Mouse (Mus musculus): ENCODE measurements around the gene Actb. TPM values are rescaled to one million over a fixed set of nuclear protein-coding genes. Genes with fewer than 3 reads are reported as not detected.
A peak's percentile ranks its signal among the peaks of the same experiment; 100 is the strongest.

The Actb gene
- total and polyA plus RNA-seq, 3 experiments: 1,403 to 4,417 (median 3,042) TPM

DNA sequence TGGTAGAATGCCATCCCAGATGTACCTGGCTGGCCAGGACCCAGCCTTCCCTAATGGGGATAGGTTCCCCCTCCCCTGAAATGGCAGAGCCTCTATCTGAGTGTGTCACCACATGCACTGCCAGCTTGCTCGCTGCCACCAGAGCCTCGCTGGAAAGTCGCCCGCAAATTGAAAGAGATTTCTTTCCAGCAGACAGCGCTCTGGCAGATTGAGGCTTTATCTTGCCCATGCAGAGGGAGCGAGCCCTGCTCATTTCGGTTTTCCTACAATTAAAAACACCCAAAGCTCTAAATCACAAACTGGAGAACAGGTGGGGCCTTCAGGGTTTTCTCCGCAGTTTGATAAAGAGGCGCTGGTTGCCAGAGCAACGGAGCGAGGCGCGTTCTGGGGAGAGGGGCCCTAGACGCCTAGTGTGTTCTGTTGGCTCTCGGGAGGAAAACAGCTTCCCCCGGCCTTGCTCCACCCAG is 48.8 kb downstream of the Actb start:
- Histone ChIP-seq H3K27ac (ENCODE audit: control insufficient read depth, low read depth, low read length) (no peak overlapping the region), H3K9ac (ENCODE audit: control insufficient read depth, low read depth, low read length, poor library complexity, severe bottlenecking) (no peak overlapping the region), H3K36me3 (ENCODE audit: control insufficient read depth in 1 of 2, insufficient read depth in 2 of 2, low read length in 2 of 2) (peaks cover 0 to 6% of the 10 kb centered on the region in 2 experiments; a peak in 2 of 4 replicates), H3K79me2 (ENCODE audit: control insufficient read depth, insufficient read depth, low read length, poor library complexity) (no peaks in the 10 kb centered on the region), H3K9me3 (replicated peaks; ENCODE audit: insufficient read depth, low read length) (no peaks in the 10 kb centered on the region), H3K27me3 (ENCODE audit: control insufficient read depth in 1 of 2, insufficient read depth in 2 of 2, low read length in 2 of 2) (no peaks in the 10 kb centered on the region), H3K4me1 (ENCODE audit: control insufficient read depth in 1 of 2, insufficient read depth in 2 of 2, low read length in 2 of 2) (peaks cover 0 to 18% of the 10 kb centered on the region in 2 experiments; a peak in 1 of 4 replicates), H3K4me3 (ENCODE audit: control insufficient read depth in 1 of 2, insufficient read depth in 1 of 2, low read depth in 2 of 2, low read length in 2 of 2) (peak overlapping the region in 1 of 2 experiments; percentile 30; a peak in 1 of 4 replicates)
- peak; percentile 77 for DNase-seq (ENCODE audit: low read depth, low spot score)
- TF ChIP-seq GATA1 (IDR thresholded peaks at IDR 0.05; ENCODE audit: low read depth, low read length) (peak; percentile 45; the same call in 1 of the 2 replicates), ZKSCAN1 (IDR thresholded peaks at IDR 0.05; ENCODE audit: low read depth, low read length) (no peak), ELF1 (IDR thresholded peaks at IDR 0.05; ENCODE audit: low read depth, low read length) (no peak), RCOR1 (IDR thresholded peaks at IDR 0.05; ENCODE audit: low read depth, low read length) (peak; percentile 98), MAX (IDR thresholded peaks at IDR 0.05; ENCODE audit: low read length) (no peak), TCF12 (IDR thresholded peaks at IDR 0.05; ENCODE audit: low read depth, low read length) (peak; percentile 85), KAT2A (conservative IDR thresholded peaks at IDR 0.05; ENCODE audit: low read depth, low read length) (no peak), MXI1 (IDR thresholded peaks at IDR 0.05; ENCODE audit: low read depth, low read length) (peak; percentile 47; the same call in 1 of the 2 replicates), BHLHE40 (IDR thresholded peaks at IDR 0.05; ENCODE audit: borderline replicate concordance, low read depth, low read length) (no peak), USF2 (IDR thresholded peaks at IDR 0.05; ENCODE audit: borderline replicate concordance in 1 of 2, insufficient read depth in 1 of 2, low read depth in 1 of 2, low read length in 2 of 2) (no peak), HCFC1 (IDR thresholded peaks at IDR 0.05; ENCODE audit: low read depth, low read length) (no peak), MAZ (IDR thresholded peaks at IDR 0.05; ENCODE audit: low read depth, low read length) (no peak), POLR2AphosphoS5 (IDR thresholded peaks at IDR 0.05; ENCODE audit: borderline replicate concordance, low read depth, low read length) (no peak), MAFK (IDR thresholded peaks at IDR 0.05; ENCODE audit: borderline replicate concordance, low read depth, low read length) (no peak), SIN3A (IDR thresholded peaks at IDR 0.05; ENCODE audit: low read length) (peak; percentile 62), GABPA (IDR thresholded peaks at IDR 0.05; ENCODE audit: low read depth, low read length) (no peak), TAL1 (IDR thresholded peaks at IDR 0.05; ENCODE audit: low read length) (peak; percentile 68), EP300 (IDR thresholded peaks at IDR 0.05; ENCODE audit: low read depth in 1 of 2, low read length in 2 of 2) (peak in 1 of 2 experiments; percentile 66; a peak in 2 of 4 replicates), CTCF (IDR thresholded peaks at IDR 0.05 in 2 of 3, conservative IDR thresholded peaks at IDR 0.05 in 1 of 3; ENCODE audit: control insufficient read depth in 1 of 3, insufficient read depth in 1 of 3, low read depth in 2 of 3, low read length in 3 of 3, poor library complexity in 1 of 3, severe bottlenecking in 1 of 3) (no peak)

DNA sequence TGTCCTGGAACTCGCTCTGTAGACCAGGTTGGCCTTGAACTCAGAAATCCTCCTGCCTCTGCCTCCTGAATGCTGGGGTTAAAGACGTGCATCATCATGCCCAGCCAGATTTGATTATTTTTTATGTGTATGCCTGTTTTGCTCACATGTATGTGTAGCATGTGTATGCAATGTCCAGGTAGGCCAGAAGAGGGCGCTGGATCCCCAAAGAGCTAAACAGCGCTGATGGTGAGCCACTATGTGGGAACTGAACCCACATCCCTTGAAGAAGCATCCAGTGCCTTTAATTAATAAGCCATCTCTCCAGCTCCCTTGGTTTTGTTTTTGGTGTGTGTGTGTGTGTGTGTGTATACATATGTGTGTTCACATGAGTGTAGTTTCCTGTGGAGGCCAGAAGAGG is 50.1 kb downstream of the Actb start:
- TF ChIP-seq ELF1 (IDR thresholded peaks at IDR 0.05; ENCODE audit: low read depth, low read length) (no peak), CTCF (IDR thresholded peaks at IDR 0.05 in 2 of 3, conservative IDR thresholded peaks at IDR 0.05 in 1 of 3; ENCODE audit: control insufficient read depth in 1 of 3, insufficient read depth in 1 of 3, low read depth in 2 of 3, low read length in 3 of 3, poor library complexity in 1 of 3, severe bottlenecking in 1 of 3) (peak; percentile 39 to 47 (median 42); a peak in 5 of 6 replicates)
- H3K27ac ChIP-seq (ENCODE audit: control insufficient read depth, low read depth, low read length): no peak overlapping the region
- H3K9me3 ChIP-seq (replicated peaks; ENCODE audit: insufficient read depth, low read length): no peaks in the 10 kb centered on the region
- peaks cover 0 to 6% of the 10 kb centered on the region in 2 experiments; a peak in 2 of 4 replicates for H3K36me3 ChIP-seq (ENCODE audit: control insufficient read depth in 1 of 2, insufficient read depth in 2 of 2, low read length in 2 of 2)
- no peak overlapping the region for H3K4me3 ChIP-seq (ENCODE audit: control insufficient read depth in 1 of 2, insufficient read depth in 1 of 2, low read depth in 2 of 2, low read length in 2 of 2)
- no peaks in the 10 kb centered on the region for H3K27me3 ChIP-seq (ENCODE audit: control insufficient read depth in 1 of 2, insufficient read depth in 2 of 2, low read length in 2 of 2)
- H3K79me2 ChIP-seq (ENCODE audit: control insufficient read depth, insufficient read depth, low read length, poor library complexity): no peaks in the 10 kb centered on the region
- H3K4me1 ChIP-seq (ENCODE audit: control insufficient read depth in 1 of 2, insufficient read depth in 2 of 2, low read length in 2 of 2): peaks cover 0 to 18% of the 10 kb centered on the region in 2 experiments; a peak in 2 of 4 replicates
- DNase-seq (ENCODE audit: low read depth, low spot score): no peak
- H3K9ac ChIP-seq (ENCODE audit: control insufficient read depth, low read depth, low read length, poor library complexity, severe bottlenecking): no peak overlapping the region

Data from MEL (cell line).